Mouse (Mus musculus) olfactory bulb, adult 2 months (tissue): ENCODE results near the gene Lim2.
A peak's percentile ranks its signal among the peaks of the same experiment; 100 is the strongest.

Experiments
- CTCF ChIP-seq: fragments of 200-500 bp; IDR thresholded peaks from 2 replicates; pipeline ENCODE4 v1.5.1; 2012; ENCODE audit warnings: low read depth, mild to moderate bottlenecking, low read length, moderate library complexity; ENCODE audit not compliant: insufficient read depth
- POLR2A ChIP-seq: fragments of 200-500 bp; IDR thresholded peaks from 2 replicates; pipeline ENCODE4 v1.6.1; 2012; ENCODE audit warnings: mild to moderate bottlenecking, low read depth, low read length, moderate library complexity; ENCODE audit not compliant: insufficient read depth

- TF ChIP-seq POLR2A (no peak), CTCF (peak; percentile 78)
Measured at GRCm38 (mm10) chr7:43466099-43466694, 38.7 kb downstream of the Lim2 start.
